Mouse (Mus musculus): Measurements from ENCODE around the gene Acly. TPM values are rescaled to one million over a fixed set of nuclear protein-coding genes. Genes with fewer than 3 reads are reported as not detected.

The Acly gene
- polyA plus RNA-seq, 2 experiments = 118 to 159 TPM

DNA sequence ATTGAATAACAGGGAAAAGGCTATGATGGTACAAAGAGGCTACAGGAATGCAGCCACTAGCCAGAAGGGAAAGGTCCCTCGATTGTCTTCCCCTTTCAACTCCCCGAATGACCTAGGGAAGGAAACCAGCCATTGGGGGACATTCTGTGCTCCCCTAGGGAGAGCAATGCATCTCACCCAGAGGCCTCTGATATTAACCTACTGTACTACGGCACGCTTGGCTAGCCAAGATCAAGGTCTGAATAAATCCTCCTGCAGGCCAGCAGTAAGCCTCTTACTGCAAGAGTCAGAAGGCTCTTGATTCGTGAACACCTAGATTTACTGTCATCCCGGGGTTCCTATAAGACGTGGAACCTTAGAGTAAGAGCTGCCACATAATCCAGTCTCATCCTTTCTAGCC, 27.1 kb downstream of the Acly start:
- DNase-seq (ENCODE audit: low spot score) = no peak
- H3K4me3 ChIP-seq (replicated peaks; ENCODE audit: low read length) = no peak overlapping the region
- H3K27me3 ChIP-seq (ENCODE audit: control insufficient read depth, insufficient read depth, low read length) = no peaks in the 10 kb centered on the region
- WGBS = 93% methylated on average over 7 of the region's 7 CpGs
- no peak for ATAC-seq (ENCODE audit: low FRiP score, low read depth)
- H3K4me2 ChIP-seq (replicated peaks; ENCODE audit: low read depth, low read length, severe bottlenecking) = no peak overlapping the region
- no peak for TF ChIP-seq POLR2A (IDR thresholded peaks at IDR 0.05; ENCODE audit: borderline replicate concordance, extremely low read depth, insufficient read depth, insufficient read length)
- no peaks in the 10 kb centered on the region for H3K9me3 ChIP-seq (ENCODE audit: control insufficient read depth, low read length)
- H3K27ac ChIP-seq (replicated peaks; ENCODE audit: low read depth, low read length) = no peak overlapping the region
- peaks cover 97% of the 10 kb centered on the region for H3K36me3 ChIP-seq (ENCODE audit: control insufficient read depth, insufficient read depth, low read length)
- H3K9ac ChIP-seq (ENCODE audit: low read depth, low read length, severe bottlenecking) = no peak overlapping the region
- no peaks in the 10 kb centered on the region for H3K4me1 ChIP-seq (ENCODE audit: control insufficient read depth, insufficient read depth, low read length)

GRCm38 (mm10) chr11:100500241-100500640, 27.6 kb downstream of the Acly start:
- peaks cover 97% of the 10 kb centered on the region for H3K36me3 ChIP-seq (ENCODE audit: control insufficient read depth, insufficient read depth, low read length)
- H3K4me3 ChIP-seq (replicated peaks; ENCODE audit: low read length) = no peak overlapping the region
- no peak overlapping the region for H3K4me2 ChIP-seq (replicated peaks; ENCODE audit: low read depth, low read length, severe bottlenecking)
- WGBS = 86% methylated on average over 3 of the region's 3 CpGs
- TF ChIP-seq POLR2A (IDR thresholded peaks at IDR 0.05; ENCODE audit: borderline replicate concordance, extremely low read depth, insufficient read depth, insufficient read length) = no peak
- H3K27me3 ChIP-seq (ENCODE audit: control insufficient read depth, insufficient read depth, low read length) = no peaks in the 10 kb centered on the region
- ATAC-seq (ENCODE audit: low FRiP score, low read depth) = no peak
- no peaks in the 10 kb centered on the region for H3K4me1 ChIP-seq (ENCODE audit: control insufficient read depth, insufficient read depth, low read length)
- no peaks in the 10 kb centered on the region for H3K9me3 ChIP-seq (ENCODE audit: control insufficient read depth, low read length)
- no peak for DNase-seq (ENCODE audit: low spot score)
- H3K27ac ChIP-seq (replicated peaks; ENCODE audit: low read depth, low read length) = no peak overlapping the region
- no peak overlapping the region for H3K9ac ChIP-seq (ENCODE audit: low read depth, low read length, severe bottlenecking)

GRCm38 (mm10) chr11:100493771-100494170, 34.0 kb downstream of the Acly start:
- no peaks in the 10 kb centered on the region for H3K27me3 ChIP-seq (ENCODE audit: control insufficient read depth, insufficient read depth, low read length)
- peaks cover 94% of the 10 kb centered on the region for H3K36me3 ChIP-seq (ENCODE audit: control insufficient read depth, insufficient read depth, low read length)
- no peak for TF ChIP-seq POLR2A (IDR thresholded peaks at IDR 0.05; ENCODE audit: borderline replicate concordance, extremely low read depth, insufficient read depth, insufficient read length)
- no peaks in the 10 kb centered on the region for H3K4me1 ChIP-seq (ENCODE audit: control insufficient read depth, insufficient read depth, low read length)
- no peak overlapping the region for H3K9ac ChIP-seq (ENCODE audit: low read depth, low read length, severe bottlenecking)
- ATAC-seq (ENCODE audit: low FRiP score, low read depth) (no peak), DNase-seq (ENCODE audit: low spot score) (no peak)
- no peak overlapping the region for H3K4me3 ChIP-seq (replicated peaks; ENCODE audit: low read length)
- H3K9me3 ChIP-seq (ENCODE audit: control insufficient read depth, low read length) = no peaks in the 10 kb centered on the region
- no peak overlapping the region for H3K27ac ChIP-seq (replicated peaks; ENCODE audit: low read depth, low read length)
- H3K4me2 ChIP-seq (replicated peaks; ENCODE audit: low read depth, low read length, severe bottlenecking) = no peak overlapping the region
- 92% methylated on average over 12 of the region's 12 CpGs for WGBS

- no peak overlapping the region for H3K4me2 ChIP-seq (replicated peaks; ENCODE audit: low read depth, low read length, severe bottlenecking)
- no peak overlapping the region for H3K27ac ChIP-seq (replicated peaks; ENCODE audit: low read depth, low read length)
- DNase-seq (ENCODE audit: low spot score) (no peak), ATAC-seq (ENCODE audit: low FRiP score, low read depth) (no peak)
- no peaks in the 10 kb centered on the region for H3K27me3 ChIP-seq (ENCODE audit: control insufficient read depth, insufficient read depth, low read length)
- no peak for TF ChIP-seq POLR2A (IDR thresholded peaks at IDR 0.05; ENCODE audit: borderline replicate concordance, extremely low read depth, insufficient read depth, insufficient read length)
- no peaks in the 10 kb centered on the region for H3K9me3 ChIP-seq (ENCODE audit: control insufficient read depth, low read length)
- WGBS = 87% methylated on average over 6 of the region's 6 CpGs
- no peak overlapping the region for H3K4me3 ChIP-seq (replicated peaks; ENCODE audit: low read length)
- no peak overlapping the region for H3K9ac ChIP-seq (ENCODE audit: low read depth, low read length, severe bottlenecking)
- peaks cover 89% of the 10 kb centered on the region for H3K36me3 ChIP-seq (ENCODE audit: control insufficient read depth, insufficient read depth, low read length)
- no peaks in the 10 kb centered on the region for H3K4me1 ChIP-seq (ENCODE audit: control insufficient read depth, insufficient read depth, low read length)
Observed at GRCm38 (mm10) chr11:100490951-100491350, 36.8 kb downstream of the Acly start.

- Histone ChIP-seq H3K4me3 (replicated peaks; ENCODE audit: low read length) (no peak overlapping the region), H3K36me3 (ENCODE audit: control insufficient read depth, insufficient read depth, low read length) (peaks cover 91% of the 10 kb centered on the region), H3K27me3 (ENCODE audit: control insufficient read depth, insufficient read depth, low read length) (no peaks in the 10 kb centered on the region), H3K4me1 (ENCODE audit: control insufficient read depth, insufficient read depth, low read length) (no peaks in the 10 kb centered on the region), H3K9ac (ENCODE audit: low read depth, low read length, severe bottlenecking) (no peak overlapping the region), H3K27ac (replicated peaks; ENCODE audit: low read depth, low read length) (no peak overlapping the region), H3K4me2 (replicated peaks; ENCODE audit: low read depth, low read length, severe bottlenecking) (no peak overlapping the region), H3K9me3 (ENCODE audit: control insufficient read depth, low read length) (no peaks in the 10 kb centered on the region)
- ATAC-seq (ENCODE audit: low FRiP score, low read depth) = no peak
- DNase-seq (ENCODE audit: low spot score) = peak; percentile 48
- no peak for TF ChIP-seq POLR2A (IDR thresholded peaks at IDR 0.05; ENCODE audit: borderline replicate concordance, extremely low read depth, insufficient read depth, insufficient read length)
- WGBS = 90% methylated on average over 8 of the region's 8 CpGs
Observed at GRCm38 (mm10) chr11:100485801-100486538, 41.8 kb downstream of the Acly start.

Measured in limb, embryonic 14.5 days (tissue).